Mouse (Mus musculus): Measurements from ENCODE around the gene Nacc1. TPM values are rescaled to one million over a fixed set of nuclear protein-coding genes. Genes with fewer than 3 reads are reported as not detected.
"Not testable (repeated sequence)": the region's sequence is repeated elsewhere in the genome, so short reads cannot be mapped to it uniquely, and the experiment has no call there.

Gene Nacc1
- total RNA-seq, 2 experiments from 2014 or later = 59.2 to 92.9 TPM

GRCm38 (mm10) chr8:84647461-84647901, 40.2 kb downstream of the Nacc1 start:
- ATAC-seq (replicated peaks; ENCODE audit: poor library complexity, severe bottlenecking) = 0 out of 2 replicates have a peak, but pooled peaks have one; percentile 35

- 0 out of 2 replicates have a peak, but pooled peaks have one; percentile 56 for ATAC-seq (replicated peaks; ENCODE audit: poor library complexity, severe bottlenecking)
These were observed 40.9 kb downstream of the Nacc1 start for GRCm38 (mm10) chr8:84646800-84647199.

GRCm38 (mm10) chr8:84643019-84643418, 44.6 kb downstream of the Nacc1 start:
- no peak for ATAC-seq (replicated peaks; ENCODE audit: poor library complexity, severe bottlenecking)

GRCm38 (mm10) chr8:84641578-84642361, 45.9 kb downstream of the Nacc1 start:
- ATAC-seq (replicated peaks; ENCODE audit: poor library complexity, severe bottlenecking) = no peak

GRCm38 (mm10) chr8:84640617-84641294, 46.9 kb downstream of the Nacc1 start:
- no peak for ATAC-seq (replicated peaks; ENCODE audit: poor library complexity, severe bottlenecking)

- ATAC-seq (replicated peaks; ENCODE audit: poor library complexity, severe bottlenecking) = no peak
These were observed 47.6 kb downstream of the Nacc1 start for GRCm38 (mm10) chr8:84640010-84640588.

GRCm38 (mm10) chr8:84639162-84640009, 48.3 kb downstream of the Nacc1 start:
- ATAC-seq (replicated peaks; ENCODE audit: poor library complexity, severe bottlenecking) = peak; percentile 80

- peak; percentile 18; the same call in 1 of the 2 replicates for ATAC-seq (replicated peaks; ENCODE audit: poor library complexity, severe bottlenecking)
These were observed 49.0 kb downstream of the Nacc1 start for GRCm38 (mm10) chr8:84638555-84639161.

GRCm38 (mm10) chr8:84637946-84638554, 49.6 kb downstream of the Nacc1 start:
- ATAC-seq (replicated peaks; ENCODE audit: poor library complexity, severe bottlenecking) = no peak

GRCm38 (mm10) chr8:84636051-84636691, 51.5 kb downstream of the Nacc1 start:
- no peak for ATAC-seq (replicated peaks; ENCODE audit: poor library complexity, severe bottlenecking)

GRCm38 (mm10) chr8:84635397-84636050, 52.1 kb downstream of the Nacc1 start:
- no peak for ATAC-seq (replicated peaks; ENCODE audit: poor library complexity, severe bottlenecking)

- ATAC-seq (replicated peaks; ENCODE audit: poor library complexity, severe bottlenecking) = no peak
These were observed 52.8 kb downstream of the Nacc1 start for GRCm38 (mm10) chr8:84634849-84635304.

- no peak for ATAC-seq (replicated peaks; ENCODE audit: poor library complexity, severe bottlenecking)
These were observed 53.6 kb downstream of the Nacc1 start for GRCm38 (mm10) chr8:84633841-84634584.

GRCm38 (mm10) chr8:84631813-84632212, 55.8 kb downstream of the Nacc1 start:
- ATAC-seq (replicated peaks; ENCODE audit: poor library complexity, severe bottlenecking) = no peak

- no peak for ATAC-seq (replicated peaks; ENCODE audit: poor library complexity, severe bottlenecking)
These were observed 57.5 kb downstream of the Nacc1 start for GRCm38 (mm10) chr8:84630145-84630544.

GRCm38 (mm10) chr8:84629586-84629985, 58.1 kb downstream of the Nacc1 start:
- ATAC-seq (replicated peaks; ENCODE audit: poor library complexity, severe bottlenecking) = no peak

- not testable (repeated sequence) for ATAC-seq (replicated peaks; ENCODE audit: poor library complexity, severe bottlenecking)
These were observed 64.2 kb downstream of the Nacc1 start for GRCm38 (mm10) chr8:84623425-84623824.

Data from granulocyte monocyte progenitor cell, adult 5-6 weeks (primary cell).